Mouse (Mus musculus): ENCODE data around the gene Fam193a.

The Fam193a gene

DNA sequence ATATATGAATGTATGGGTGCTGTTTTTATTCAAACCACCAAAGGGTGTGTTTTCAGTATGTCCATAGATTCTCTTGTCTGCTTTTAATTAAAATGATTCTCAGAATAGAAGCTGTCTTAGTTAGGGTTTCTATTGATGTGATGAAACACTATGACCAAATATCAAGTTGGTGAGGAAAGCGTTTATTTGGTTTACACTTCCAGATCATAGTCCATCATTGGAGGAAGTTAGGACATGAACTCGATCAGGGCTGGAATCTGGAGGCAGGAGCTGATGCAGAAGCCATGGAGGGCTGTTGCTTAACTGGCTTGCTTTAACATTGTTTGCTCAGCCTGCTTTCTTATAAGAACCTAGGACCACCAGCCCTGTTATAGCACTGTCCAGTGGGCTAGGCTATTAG lies 12.0 kb downstream of the Fam193a start:
- no peak for DNase-seq (ENCODE audit: low spot score in 2 of 2)

GRCm38 (mm10) chr5:34385616-34386015 lies 15.9 kb downstream of the Fam193a start:
- no peak for DNase-seq (ENCODE audit: low spot score in 2 of 2)

GRCm38 (mm10) chr5:34386744-34387143 lies 17.0 kb downstream of the Fam193a start:
- DNase-seq (ENCODE audit: low spot score in 2 of 2), result no peak

- no peak for DNase-seq (ENCODE audit: low spot score in 2 of 2)
These were observed 23.5 kb downstream of the Fam193a start for GRCm38 (mm10) chr5:34393251-34393650.

DNA sequence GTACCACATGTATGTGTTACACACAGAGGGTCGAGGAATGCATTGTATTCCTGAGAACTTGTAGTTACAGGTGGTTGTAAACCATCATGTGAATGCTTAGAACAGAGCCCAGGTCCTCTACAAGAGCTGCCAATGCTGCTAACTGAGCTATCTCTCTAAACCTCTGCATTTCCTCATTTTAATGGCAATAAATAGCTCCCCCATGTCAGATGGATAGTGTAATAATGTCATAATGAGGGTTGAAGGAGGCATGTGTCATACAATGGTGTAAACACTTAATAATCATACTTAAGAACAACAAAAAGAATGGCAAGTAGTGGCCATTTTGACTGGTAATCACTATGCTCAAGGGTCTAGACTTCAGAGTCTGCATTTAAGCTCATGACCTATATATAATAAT lies 25.6 kb downstream of the Fam193a start:
- no peak for DNase-seq (ENCODE audit: low spot score in 2 of 2)

- no peak for DNase-seq (ENCODE audit: low spot score in 2 of 2)
These were observed 26.3 kb downstream of the Fam193a start for GRCm38 (mm10) chr5:34395850-34396540.

DNA sequence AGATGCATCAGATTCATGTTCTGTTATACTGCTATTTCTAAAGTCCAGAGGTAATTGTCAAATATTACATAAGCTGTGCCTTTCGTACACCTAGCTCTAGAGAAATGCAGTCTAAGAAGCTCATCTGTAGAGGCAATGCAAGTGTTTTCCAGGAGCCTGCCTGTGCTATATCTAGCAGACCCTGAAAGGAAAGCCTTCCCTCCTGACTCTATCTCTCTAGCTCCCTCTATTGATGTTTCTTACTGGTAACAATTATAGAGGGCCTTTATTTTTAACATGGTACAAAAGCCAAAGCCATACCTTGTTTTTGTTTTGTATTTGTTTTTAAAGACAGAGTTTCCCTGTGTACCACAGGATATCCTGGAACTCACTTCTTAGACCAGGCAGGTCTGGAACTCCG lies 28.1 kb downstream of the Fam193a start:
- DNase-seq (ENCODE audit: low spot score in 2 of 2), result no peak

DNA sequence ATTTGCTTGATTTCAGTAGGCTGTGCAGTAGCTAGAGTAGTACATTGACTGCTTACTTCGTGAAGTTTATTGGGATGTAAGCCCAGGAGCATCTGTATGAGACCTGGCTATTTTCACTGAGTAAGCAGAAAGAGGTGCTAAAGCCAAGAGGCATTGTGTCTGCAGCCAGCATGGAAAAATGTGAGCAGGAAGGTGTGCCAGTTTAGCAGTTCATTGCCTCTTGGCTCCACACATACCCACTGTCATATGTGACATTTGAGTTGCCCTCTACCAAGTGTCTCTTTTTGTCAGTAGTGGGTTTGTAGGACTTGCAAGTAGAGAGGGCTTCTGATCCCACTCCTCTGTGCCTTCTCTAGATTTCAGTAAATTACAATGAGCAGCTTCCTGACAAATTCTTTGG lies 28.6 kb downstream of the Fam193a start:
- peak in 1 of 2 experiments; percentile 17 for DNase-seq (ENCODE audit: low spot score in 2 of 2)

GRCm38 (mm10) chr5:34407366-34407918 lies 37.7 kb downstream of the Fam193a start:
- no peak for DNase-seq (ENCODE audit: low spot score in 2 of 2)

GRCm38 (mm10) chr5:34409002-34409401 lies 39.3 kb downstream of the Fam193a start:
- no peak for DNase-seq (ENCODE audit: low spot score in 2 of 2)

DNA sequence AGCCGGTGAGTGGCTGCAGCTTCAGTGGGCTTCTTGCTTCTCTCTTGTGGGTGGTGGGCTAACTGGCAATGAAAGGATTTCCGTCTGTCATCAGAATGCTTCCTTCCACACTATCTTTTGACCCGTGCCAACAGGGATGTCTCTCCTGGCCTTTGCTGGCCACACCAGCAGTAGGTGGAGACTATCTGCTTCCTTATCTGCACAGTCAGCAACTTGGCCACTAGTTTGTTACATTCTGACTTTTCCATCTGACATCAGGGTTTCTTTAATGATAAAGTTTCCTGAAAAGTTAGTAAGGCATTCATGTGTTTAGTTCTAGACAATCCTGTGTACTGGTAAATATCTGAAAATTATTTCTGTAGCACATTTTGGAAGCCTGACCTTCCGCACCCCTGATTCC lies 41.1 kb downstream of the Fam193a start:
- no peak for DNase-seq (ENCODE audit: low spot score in 2 of 2)

DNA sequence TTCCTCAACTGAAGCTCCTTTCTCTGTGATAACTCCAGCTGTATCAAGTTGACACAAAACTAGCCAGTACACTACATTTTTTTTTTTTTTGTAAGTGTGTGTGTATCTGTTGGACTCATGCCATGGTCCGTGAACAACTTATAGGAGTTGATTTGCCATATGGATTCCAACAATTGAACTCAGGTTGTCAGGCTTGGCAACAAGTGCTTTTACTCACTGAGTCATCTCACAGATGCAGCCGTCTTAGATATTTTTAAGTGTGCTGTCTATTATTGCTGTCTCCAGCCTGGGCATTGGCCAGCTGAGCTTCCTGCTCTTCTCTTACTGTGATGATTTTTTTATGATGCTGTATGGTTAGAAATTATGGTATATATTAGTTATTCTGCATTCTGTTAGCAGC lies 44.2 kb downstream of the Fam193a start:
- no peak for DNase-seq (ENCODE audit: low spot score in 2 of 2)

- no peak for DNase-seq (ENCODE audit: low spot score in 2 of 2)
These were observed 47.7 kb downstream of the Fam193a start for GRCm38 (mm10) chr5:34417251-34418008.

DNA sequence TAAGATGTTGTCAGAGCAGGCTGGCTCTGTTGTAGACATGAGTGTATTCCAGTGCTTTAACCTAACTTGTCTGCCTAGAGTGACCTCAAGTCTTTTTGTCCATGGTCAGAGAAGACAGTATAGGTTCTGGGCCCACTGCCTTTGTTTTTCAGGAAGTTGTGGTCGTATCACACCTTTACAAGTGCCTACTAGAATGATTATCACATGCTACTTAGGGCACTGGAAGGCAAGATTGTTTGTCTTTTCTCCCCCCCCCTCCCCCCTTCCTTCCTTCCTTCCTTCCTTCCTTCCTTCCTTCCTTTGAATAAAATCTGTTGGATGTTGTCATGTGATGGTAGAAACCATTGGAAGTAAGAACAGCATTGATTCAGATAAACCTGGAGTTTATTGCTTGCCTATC lies 49.5 kb downstream of the Fam193a start:
- DNase-seq (ENCODE audit: low spot score in 2 of 2), result no peak

DNA sequence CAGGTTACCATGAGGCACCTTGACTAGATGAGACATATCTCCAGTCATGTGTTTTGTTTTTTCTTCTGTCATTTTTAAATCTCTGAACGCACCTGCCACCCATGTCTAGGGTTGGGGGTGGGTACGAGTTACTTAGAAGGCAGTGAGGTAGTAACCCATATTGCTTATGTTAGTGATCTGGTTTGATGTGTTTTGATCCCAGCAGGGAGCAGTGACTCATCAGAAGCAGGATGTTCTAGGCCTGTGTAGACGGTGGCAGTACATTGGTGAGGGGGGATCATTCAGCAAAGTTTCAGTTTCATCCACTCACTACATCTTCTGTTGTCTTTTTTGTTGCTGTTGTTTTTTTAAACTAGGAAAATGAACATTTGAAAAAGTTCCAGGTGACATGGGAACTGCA lies 61.0 kb downstream of the Fam193a start:
- DNase-seq (ENCODE audit: low spot score in 2 of 2), result no peak

DNA sequence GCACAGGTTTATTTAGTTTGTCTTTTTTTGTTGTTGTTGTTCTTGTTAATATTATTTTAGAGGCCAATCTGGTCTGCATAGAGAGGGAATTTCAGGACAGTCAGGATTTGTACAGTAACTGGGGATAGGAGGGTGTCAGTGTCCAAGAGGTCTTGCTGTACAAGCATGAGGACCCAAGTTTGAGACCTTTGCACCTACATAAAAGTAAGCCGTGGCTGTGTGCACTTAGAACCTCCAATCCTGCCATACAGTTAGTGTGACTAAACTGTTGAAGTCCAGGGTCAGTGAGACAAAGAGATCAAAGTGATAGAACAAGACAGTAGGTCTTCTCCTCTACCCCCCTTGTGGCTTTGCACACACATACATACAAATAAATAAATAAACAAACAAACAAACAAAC lies 64.1 kb downstream of the Fam193a start:
- DNase-seq (ENCODE audit: low spot score in 2 of 2), result no peak

GRCm38 (mm10) chr5:34434241-34434640 lies 64.5 kb downstream of the Fam193a start:
- DNase-seq (ENCODE audit: low spot score in 2 of 2), result no peak

DNA sequence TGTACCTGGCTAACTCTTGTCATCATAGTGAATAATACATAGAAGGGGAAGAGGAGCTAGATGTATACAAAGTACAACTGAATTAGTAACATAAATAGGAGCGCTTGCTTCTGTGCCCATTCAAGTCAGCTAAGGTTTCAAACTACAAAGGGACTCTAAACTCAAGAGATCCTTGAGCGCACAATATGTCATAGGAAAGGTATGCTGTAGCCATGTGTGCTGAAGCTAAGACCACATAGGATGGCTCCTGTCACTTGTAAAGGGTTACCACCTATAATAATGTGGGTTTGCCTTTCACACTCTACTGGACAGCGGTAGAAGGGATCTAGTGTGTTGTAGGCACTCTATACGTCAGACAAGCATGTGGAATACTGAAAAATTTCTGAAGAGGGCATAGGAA lies 68.3 kb downstream of the Fam193a start:
- no peak for DNase-seq (ENCODE audit: low spot score in 2 of 2)

GRCm38 (mm10) chr5:34438659-34439058 lies 68.9 kb downstream of the Fam193a start:
- no peak for DNase-seq (ENCODE audit: low spot score in 2 of 2)

GRCm38 (mm10) chr5:34439768-34440167 lies 70.0 kb downstream of the Fam193a start:
- no peak for DNase-seq (ENCODE audit: low spot score in 2 of 2)

GRCm38 (mm10) chr5:34441797-34442196 lies 72.1 kb downstream of the Fam193a start:
- no peak for DNase-seq (ENCODE audit: low spot score in 2 of 2)

GRCm38 (mm10) chr5:34446207-34446606 lies 76.5 kb downstream of the Fam193a start:
- DNase-seq (ENCODE audit: low spot score in 2 of 2), result no peak

DNA sequence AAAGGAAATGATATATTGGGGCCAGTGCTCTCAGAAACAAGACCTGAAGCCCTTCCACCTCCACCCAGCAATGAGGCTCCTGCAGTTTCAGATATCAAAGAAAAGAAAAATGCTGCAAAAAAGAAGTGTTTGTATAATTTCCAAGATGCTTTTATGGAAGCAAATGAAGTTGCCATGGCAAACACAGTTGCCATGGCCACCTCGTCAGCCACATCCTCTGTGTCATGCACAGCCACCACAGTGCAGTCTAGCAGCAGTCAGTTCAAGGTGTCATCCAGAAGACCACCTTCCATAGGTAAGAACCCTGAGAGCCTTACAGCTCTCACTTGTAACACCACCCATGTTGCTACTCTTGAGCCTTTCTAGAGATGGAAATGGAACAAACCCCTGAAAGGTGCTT lies 89.3 kb downstream of the Fam193a start:
- no peak for DNase-seq (ENCODE audit: low spot score in 2 of 2)

Data from heart, adult 9 months (tissue).